Mouse (Mus musculus): ENCODE data around the gene Sfpq.
"Not testable (repeated sequence)": the region's sequence is repeated elsewhere in the genome, so short reads cannot be mapped to it uniquely, and the experiment has no call there.

The Sfpq gene

GRCm38 (mm10) chr4:127021151-127021945 lies at the start of gene Sfpq:
Gene Sfpq (plus strand): TSS chr4:127021324.
- DNase-seq, result peak; percentile 98

GRCm38 (mm10) chr4:126977467-126977866 lies 43.7 kb upstream of the Sfpq start:
- peak; percentile 50 to 63 for DNase-seq

DNA sequence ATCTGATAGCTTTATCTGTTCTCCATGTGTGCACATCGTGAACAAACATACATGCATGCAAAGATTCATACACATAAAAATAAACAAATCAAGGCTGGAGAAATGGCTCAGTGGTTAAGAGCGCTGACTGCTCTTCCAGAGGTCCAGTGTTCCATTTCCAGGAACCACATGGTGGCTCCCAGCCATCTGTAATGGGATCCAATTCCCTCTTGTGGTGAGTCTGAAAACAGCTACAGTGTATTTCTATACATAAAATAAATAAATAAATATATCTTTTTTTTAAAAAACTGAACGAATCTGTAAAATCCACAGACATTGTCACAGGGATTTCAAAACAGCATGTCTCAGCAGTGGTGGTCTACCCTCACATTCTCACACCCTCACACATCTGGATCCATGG lies 42.4 kb upstream of the Sfpq start:
- no peak for DNase-seq

GRCm38 (mm10) chr4:126983321-126983720 lies 37.8 kb upstream of the Sfpq start:
- DNase-seq, result no peak

DNA sequence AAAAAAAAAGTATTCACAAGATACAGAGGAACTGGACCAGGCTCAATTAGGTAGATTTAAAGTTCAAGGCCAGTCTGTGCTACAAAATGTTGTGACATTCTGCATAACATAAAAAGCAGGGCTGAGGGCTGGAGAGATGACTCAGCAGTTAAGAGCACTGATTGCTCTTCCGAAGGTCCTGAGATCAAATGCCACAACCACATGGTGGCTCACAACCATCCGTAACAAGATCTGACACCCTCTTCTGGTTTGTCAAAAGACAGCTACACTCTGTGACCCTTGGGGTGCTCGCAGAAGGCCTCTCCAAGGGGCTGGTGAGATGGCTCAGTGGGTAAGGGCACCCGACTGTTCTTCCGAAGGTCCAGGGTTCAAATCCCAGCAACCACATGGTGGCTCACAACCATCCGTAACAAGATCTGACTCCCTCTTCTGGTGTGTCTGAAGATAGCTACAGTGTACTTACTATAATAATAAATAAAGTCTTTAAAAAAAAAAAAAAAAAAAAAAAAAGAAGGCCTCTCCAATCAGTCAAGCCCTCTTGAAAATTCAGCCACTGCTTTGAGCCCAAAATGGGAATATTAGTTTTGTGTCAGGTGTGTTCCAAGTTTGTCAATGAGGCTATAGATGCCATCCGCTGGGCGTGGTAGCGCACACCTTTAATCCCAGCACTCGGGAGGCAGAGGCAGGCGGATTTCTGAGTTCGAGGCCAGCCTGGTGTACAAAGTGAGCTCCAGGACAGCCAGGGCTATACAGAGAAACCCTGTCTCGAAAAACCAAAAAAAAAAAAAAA lies 37.2 kb upstream of the Sfpq start:
- not testable (repeated sequence) for DNase-seq

GRCm38 (mm10) chr4:126986768-126987167 lies 34.4 kb upstream of the Sfpq start:
- no peak for DNase-seq

GRCm38 (mm10) chr4:126988503-126988902 lies 32.6 kb upstream of the Sfpq start:
- peak in 1 of 2 experiments; percentile 10 for DNase-seq

GRCm38 (mm10) chr4:126990553-126990952 lies 30.6 kb upstream of the Sfpq start:
- no peak for DNase-seq

- DNase-seq, result no peak
These were observed 28.8 kb upstream of the Sfpq start for GRCm38 (mm10) chr4:126992356-126992755.

DNA sequence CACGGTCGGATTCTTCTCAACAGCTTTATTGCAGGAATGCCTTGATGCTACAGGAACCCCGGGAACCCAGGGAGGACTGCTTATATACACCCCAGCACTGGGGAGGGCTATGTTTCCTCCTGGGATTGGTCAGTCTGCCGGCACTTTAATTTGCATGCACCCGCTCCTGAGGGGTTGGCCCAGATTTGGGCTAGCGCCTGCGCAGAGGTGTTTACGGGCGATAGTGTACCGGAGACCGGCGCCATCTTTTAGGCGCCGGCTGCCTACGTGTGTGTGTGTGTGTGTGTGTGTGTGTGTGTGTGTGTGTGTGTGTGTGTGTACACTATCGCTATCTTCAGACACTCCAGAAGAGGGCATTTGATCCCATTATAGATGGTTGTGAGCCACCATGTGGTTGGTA lies 21.8 kb upstream of the Sfpq start:
- not testable (repeated sequence) for DNase-seq

DNA sequence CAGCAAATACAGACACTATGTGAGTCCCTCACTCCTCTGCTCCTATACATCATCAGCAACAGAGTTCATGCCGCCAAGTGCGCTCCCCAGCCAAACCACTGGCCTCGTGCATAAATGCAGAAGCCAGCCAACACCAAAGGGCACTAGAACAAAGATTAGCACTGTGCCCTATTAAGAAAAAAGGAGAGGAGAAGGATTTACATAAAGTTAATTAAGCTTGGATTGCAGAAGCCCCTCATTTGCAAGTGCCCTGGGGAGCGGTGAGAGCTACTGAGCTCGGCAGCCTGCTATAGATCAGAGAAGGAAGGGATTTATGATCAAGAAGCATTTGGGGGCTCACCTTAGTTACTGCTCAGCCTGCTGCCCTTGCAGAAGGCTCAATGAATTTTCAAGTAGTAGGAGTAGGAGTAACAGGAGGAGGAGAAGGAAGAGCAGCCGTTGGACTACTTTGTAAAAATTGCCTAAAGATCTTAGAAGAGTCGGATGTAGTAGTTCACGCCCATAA lies 20.5 kb upstream of the Sfpq start:
- no peak for DNase-seq

GRCm38 (mm10) chr4:127004384-127004783 lies 16.7 kb upstream of the Sfpq start:
- no peak for DNase-seq

DNA sequence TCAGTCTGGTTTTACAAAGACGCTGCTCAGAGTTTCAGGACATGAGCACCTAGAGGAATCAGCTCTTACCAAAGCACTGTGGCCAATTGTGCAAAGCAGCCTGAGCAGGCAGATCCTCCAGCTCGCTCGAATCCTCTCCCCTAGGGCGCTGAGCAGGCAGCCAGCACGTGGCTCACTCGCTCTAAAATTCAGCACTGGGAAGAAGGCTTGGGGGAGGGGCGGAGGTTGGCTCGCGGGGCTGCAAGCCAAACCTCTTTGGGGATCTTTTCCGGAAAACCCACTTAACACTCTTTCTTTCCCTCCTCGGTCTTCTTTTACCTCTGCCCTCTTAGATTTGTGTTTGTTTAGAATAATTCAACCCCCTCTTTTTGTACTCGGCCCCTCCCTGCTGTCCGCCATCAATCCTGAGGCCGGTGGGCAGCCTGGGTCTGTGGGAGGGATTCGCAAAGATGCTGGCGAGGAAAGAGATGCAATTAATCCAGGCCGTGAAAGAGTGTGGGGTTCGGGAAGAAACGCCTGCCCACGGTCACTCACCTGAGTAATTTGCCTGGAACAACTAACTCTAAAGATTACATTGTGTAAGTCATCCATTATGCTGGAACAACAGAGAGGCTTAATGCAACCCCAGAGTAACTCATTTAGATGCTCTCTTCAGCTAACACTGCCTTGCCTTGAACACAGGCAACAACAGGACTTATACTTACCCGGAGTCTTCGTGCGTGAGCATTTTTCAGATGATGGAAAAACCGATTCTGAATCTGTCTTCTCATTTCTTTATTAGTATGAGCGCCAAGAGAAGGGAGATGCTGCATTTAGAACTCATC lies 15.8 kb upstream of the Sfpq start:
- DNase-seq, result peak; percentile 75 to 80

- peak; percentile 90 to 93 for DNase-seq
These were observed 5.7 kb upstream of the Sfpq start for GRCm38 (mm10) chr4:127015294-127015993.

DNA sequence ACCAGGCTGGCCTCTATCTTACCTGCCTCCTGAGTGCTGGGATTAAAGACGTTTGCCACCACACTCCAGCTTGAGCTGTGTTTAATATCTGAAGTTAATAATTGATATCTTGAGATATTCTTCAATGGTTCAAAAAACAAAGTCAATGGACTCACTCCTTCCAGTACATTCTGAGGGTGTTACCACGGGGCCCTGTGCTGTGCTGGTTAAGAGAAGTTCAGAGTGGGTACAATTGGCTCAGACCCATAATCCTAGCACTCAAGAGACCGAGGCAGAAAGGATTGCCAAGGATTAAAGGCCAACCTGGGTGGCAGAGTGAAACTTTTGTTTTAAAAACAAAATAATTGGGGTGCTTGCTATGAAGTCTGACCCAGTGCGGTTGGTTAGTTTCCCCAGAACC lies 4.8 kb upstream of the Sfpq start:
- DNase-seq, result no peak

- DNase-seq, result no peak
These were observed 543 bp upstream of the Sfpq start for GRCm38 (mm10) chr4:127020411-127021150.

DNA sequence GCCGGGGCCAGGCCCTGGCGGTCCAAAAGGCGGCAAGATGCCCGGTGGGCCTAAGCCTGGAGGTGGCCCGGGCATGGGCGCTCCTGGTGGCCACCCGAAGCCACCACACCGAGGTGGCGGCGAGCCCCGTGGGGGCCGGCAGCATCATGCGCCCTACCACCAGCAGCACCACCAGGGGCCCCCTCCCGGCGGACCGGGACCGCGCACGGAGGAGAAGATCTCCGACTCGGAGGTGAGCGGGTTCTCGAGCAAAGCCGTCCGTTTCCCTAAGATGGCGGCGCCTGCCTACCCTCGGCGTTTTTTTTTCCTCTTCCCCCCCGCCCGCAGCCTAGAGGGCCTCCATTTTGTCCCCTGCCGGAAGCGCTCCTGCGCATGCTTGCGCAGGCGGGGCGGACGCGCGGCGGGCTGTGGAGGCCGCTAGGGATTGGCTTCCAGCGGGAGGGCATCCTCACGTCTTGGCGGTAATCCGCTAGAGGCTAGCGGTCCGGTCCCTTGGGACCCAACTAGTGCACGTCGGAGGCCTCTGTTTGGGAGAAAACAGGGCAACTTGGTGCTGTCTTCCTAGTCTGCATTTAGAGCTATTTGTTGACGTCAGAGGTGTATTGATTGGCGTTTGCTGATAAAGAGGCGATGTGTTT lies 984 bp downstream of the Sfpq start:
- DNase-seq, result peak; percentile 89 to 94

DNA sequence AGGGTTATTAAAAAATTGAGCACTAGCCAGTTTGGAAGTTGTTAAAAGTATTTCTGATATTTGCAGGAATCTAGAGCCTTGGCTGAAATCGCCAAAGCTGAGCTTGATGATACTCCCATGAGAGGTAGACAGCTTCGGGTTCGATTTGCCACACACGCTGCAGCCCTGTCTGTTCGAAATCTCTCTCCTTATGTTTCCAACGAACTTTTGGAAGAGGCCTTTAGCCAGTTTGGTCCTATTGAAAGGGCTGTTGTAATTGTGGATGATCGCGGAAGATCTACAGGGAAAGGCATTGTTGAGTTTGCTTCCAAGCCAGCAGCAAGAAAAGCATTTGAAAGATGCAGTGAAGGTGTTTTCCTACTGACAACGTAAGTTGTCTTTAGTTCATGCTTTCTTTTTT lies 2.1 kb downstream of the Sfpq start:
- DNase-seq, result no peak

DNA sequence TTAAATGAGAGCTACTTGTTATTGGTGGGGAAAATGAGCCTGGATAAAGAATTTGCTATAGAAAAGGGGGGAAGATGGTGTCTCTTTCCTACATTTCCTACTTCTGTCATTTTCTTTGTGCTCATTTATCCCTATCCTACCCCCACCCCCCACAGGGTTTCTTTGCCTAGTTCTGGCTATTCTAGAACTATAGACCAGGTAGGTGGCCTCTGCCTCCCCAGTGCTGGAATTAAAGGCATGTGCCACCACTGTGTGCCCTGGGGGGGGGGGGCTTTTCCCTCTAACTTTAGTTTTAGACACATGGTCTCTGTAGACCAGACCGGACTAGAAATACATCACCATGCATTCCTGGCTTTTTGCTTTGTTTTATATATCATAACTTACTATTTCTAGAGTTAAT lies 3.1 kb downstream of the Sfpq start:
- DNase-seq, result no peak

- no peak for DNase-seq
These were observed 5.7 kb downstream of the Sfpq start for GRCm38 (mm10) chr4:127026826-127027225.
